Mouse (Mus musculus) midbrain, embryonic 12.5 days (tissue): ENCODE measurements around the gene Rab11b. TPM values are rescaled to one million over a fixed set of nuclear protein-coding genes. Genes with fewer than 3 reads are reported as not detected.

ENCODE experiments used
- ATAC-seq: fragments of 200-750 bp; cut with Nextera tagmentation; 2 replicates; pipeline ENCODE4 v1.8.0; 2017; ENCODE audit warnings: low read depth, moderate TSS enrichment, moderate library complexity; ENCODE audit not compliant: low FRiP score
- H3K27ac ChIP-seq: fragments of 300-500 bp; sonication (generic); replicated peaks from 2 replicates; pipeline ENCODE4 v1.5.1; 2016; ENCODE audit warnings: mild to moderate bottlenecking
- H3K27me3 ChIP-seq: fragments of 300-500 bp; sonication (generic); 2 replicates; pipeline ENCODE4 v1.6.1; 2016; ENCODE audit warnings: mild to moderate bottlenecking
- H3K36me3 ChIP-seq: fragments of 300-500 bp; sonication (generic); 2 replicates; pipeline ENCODE4 v1.6.1; 2016
- H3K4me1 ChIP-seq: fragments of 300-500 bp; sonication (generic); 2 replicates; pipeline ENCODE4 v1.6.1; 2016
- H3K4me2 ChIP-seq: fragments of 300-500 bp; sonication (generic); replicated peaks from 2 replicates; pipeline ENCODE4 v1.6.1; 2016; ENCODE audit warnings: mild to moderate bottlenecking, moderate library complexity
- H3K4me3 ChIP-seq: fragments of 300-500 bp; sonication (generic); 2 replicates; pipeline ENCODE4 v1.5.1; 2016; ENCODE audit warnings: mild to moderate bottlenecking
- H3K9ac ChIP-seq: fragments of 300-500 bp; sonication (generic); replicated peaks from 2 replicates; pipeline ENCODE4 v1.6.1; 2016; ENCODE audit warnings: mild to moderate bottlenecking, moderate library complexity
- H3K9me3 ChIP-seq: fragments of 300-500 bp; sonication (generic); 2 replicates; pipeline ENCODE4 v1.6.1; 2016; ENCODE audit warnings: mild to moderate bottlenecking
- WGBS: fragments of 180-500 bp; shearing (Covaris S2); methylation state at CpG from one replicate; pipeline ENCODE4 v1.1.7; 2016; 5-methylcytosine and 5-hydroxymethylcytosine counted together
- polyA plus RNA-seq: library from polyadenylated mRNA; unstranded; fragments of >200 nt; fragmentation: Nextera tagmentation; extraction: Ambion mirVana; gene quantifications from 2 replicates; pipeline ENCODE4 v1.2.1, GENCODE M21; 2016

The Rab11b gene
- polyA plus RNA-seq, 1 experiment from 2014 or later = 447 TPM

GRCm38 (mm10) chr17:33702178-33702577 lies 58.2 kb downstream of the Rab11b start:
- no peaks in the 10 kb centered on the region for H3K4me1 ChIP-seq
- no peaks in the 10 kb centered on the region for H3K9me3 ChIP-seq
- 80% methylated on average over 1 of the region's 1 CpGs for WGBS
- no peak for ATAC-seq
- H3K4me3 ChIP-seq = no peak overlapping the region
- H3K27ac ChIP-seq = no peak overlapping the region
- no peaks in the 10 kb centered on the region for H3K27me3 ChIP-seq
- H3K9ac ChIP-seq = no peak overlapping the region
- peaks cover 36% of the 10 kb centered on the region for H3K36me3 ChIP-seq
- no peak overlapping the region for H3K4me2 ChIP-seq

DNA sequence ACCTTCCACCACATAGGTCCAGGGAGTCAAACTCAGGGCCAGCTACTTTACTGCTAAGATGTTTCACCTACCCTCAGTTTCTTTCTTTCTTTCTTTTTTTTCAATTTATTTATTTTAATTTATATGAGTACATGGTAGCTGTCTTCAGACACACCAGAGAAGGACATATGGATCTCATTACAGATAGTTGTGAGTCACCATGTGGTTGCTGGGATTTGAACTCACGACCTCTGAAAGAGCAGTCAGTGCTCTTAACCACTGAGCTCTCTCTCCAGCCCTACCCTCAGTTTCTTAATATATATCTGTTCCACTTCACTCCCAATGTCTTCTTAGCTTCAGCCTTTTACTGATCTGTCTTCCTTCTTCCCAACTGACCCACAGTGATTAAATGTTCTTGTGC lies 64.9 kb downstream of the Rab11b start:
- peaks cover 51% of the 10 kb centered on the region for H3K36me3 ChIP-seq
- ATAC-seq = no peak
- H3K9me3 ChIP-seq = no peaks in the 10 kb centered on the region
- H3K4me2 ChIP-seq = no peak overlapping the region
- H3K27ac ChIP-seq = no peak overlapping the region
- H3K27me3 ChIP-seq = no peaks in the 10 kb centered on the region
- H3K4me1 ChIP-seq = no peaks in the 10 kb centered on the region
- 94% methylated on average over 1 of the region's 1 CpGs for WGBS
- no peak overlapping the region for H3K4me3 ChIP-seq
- no peak overlapping the region for H3K9ac ChIP-seq

Other genes starting within 250 kb of the Rab11b start
- gene Adamts10, start 236.3 kb downstream of the Rab11b start, polyA plus RNA-seq = 51.3 and 59.4 TPM in 2 replicates
- gene Myo1f, start 204.8 kb downstream of the Rab11b start, polyA plus RNA-seq = 2.6 and 3.5 TPM in 2 replicates
- gene Zfp414, start 131.4 kb downstream of the Rab11b start, polyA plus RNA-seq = 47.3 and 57.7 TPM in 2 replicates
- 0.63 and 0.84 TPM in 2 replicates for gene Pram1, start 122.5 kb downstream of the Rab11b start, polyA plus RNA-seq
- 441 and 462 TPM in 2 replicates for gene Hnrnpm, start 73.7 kb downstream of the Rab11b start, polyA plus RNA-seq
- 46.7 and 52.2 TPM in 2 replicates for gene March2, start 41.9 kb downstream of the Rab11b start, polyA plus RNA-seq
- gene Angptl4, start 21.3 kb upstream of the Rab11b start, polyA plus RNA-seq = 21.1 and 28.3 TPM in 2 replicates
- 25.5 and 31.9 TPM in 2 replicates for gene Kank3, start 50.0 kb upstream of the Rab11b start, polyA plus RNA-seq
- 613 and 671 TPM in 2 replicates for gene Rps28, start 64.0 kb upstream of the Rab11b start, polyA plus RNA-seq
- gene Ndufa7, start 64.0 kb upstream of the Rab11b start, polyA plus RNA-seq = 436 and 454 TPM in 2 replicates
- gene Cd320, start 82.6 kb upstream of the Rab11b start, polyA plus RNA-seq = 59.8 and 63.5 TPM in 2 replicates
- gene Gm7029, start 113.3 kb upstream of the Rab11b start, polyA plus RNA-seq = not detected in 2 replicates
- gene Kifc1, start 130.1 kb upstream of the Rab11b start, polyA plus RNA-seq = 3.8 and 4.4 TPM in 2 replicates
- 0.23 and 0.38 TPM in 2 replicates for gene Platr17, start 144.6 kb upstream of the Rab11b start, polyA plus RNA-seq
- gene Daxx, start 148.9 kb upstream of the Rab11b start, polyA plus RNA-seq = 64.6 and 66.2 TPM in 2 replicates
- 19.1 and 21.9 TPM in 2 replicates for gene Tapbp, start 155.4 kb upstream of the Rab11b start, polyA plus RNA-seq
- 21.8 and 25.3 TPM in 2 replicates for gene Zbtb22, start 155.4 kb upstream of the Rab11b start, polyA plus RNA-seq
- gene Rgl2, start 169.0 kb upstream of the Rab11b start, polyA plus RNA-seq = 69.9 and 74.3 TPM in 2 replicates
- 188 and 203 TPM in 2 replicates for gene Pfdn6, start 179.8 kb upstream of the Rab11b start, polyA plus RNA-seq
- 37.5 and 37.7 TPM in 2 replicates for gene Wdr46, start 180.1 kb upstream of the Rab11b start, polyA plus RNA-seq
- 8.1 and 8.7 TPM in 2 replicates for gene B3galt4, start 191.0 kb upstream of the Rab11b start, polyA plus RNA-seq
- gene Vps52, start 195.3 kb upstream of the Rab11b start, polyA plus RNA-seq = 67.0 and 70.9 TPM in 2 replicates
- 891 and 909 TPM in 2 replicates for gene Rps18, start 195.5 kb upstream of the Rab11b start, polyA plus RNA-seq
- 26.8 and 28.4 TPM in 2 replicates for gene H2-K1, start 239.8 kb upstream of the Rab11b start, polyA plus RNA-seq